Comparison of ENCODE assay signal across 10 mouse cellular contexts in genomic region chr7:34319957-34320356, GRCm38 (mm10). TPM values are rescaled to one million over a fixed set of nuclear protein-coding genes. Genes with fewer than 3 reads are reported as not detected.
DNase-seq lines count a peak whose midpoint lies in the region; ATAC-seq and TF ChIP-seq lines count a peak whose summit lies in the region.
"Had no signal": no experiment of that assay in that cellular context is flagged by ENCODE, and none has a peak within 500 bp of the region (broad histone marks: within the 10 kb centered on the region; RNA-seq: fewer than 3 reads in every experiment).

No protein-coding gene starts in this region.

- no peaks in the 10 kb centered on the region for H3K4me1 ChIP-seq in forebrain, postnatal 0 days (ENCODE audit: insufficient read depth)
- no peaks in the 10 kb centered on the region for H3K4me1 ChIP-seq in forebrain, embryonic 16.5 days (replicated peaks; ENCODE audit: control insufficient read depth, insufficient read depth, low read length)
- H3K4me1 ChIP-seq in midbrain, embryonic 14.5 days (ENCODE audit: control insufficient read depth, insufficient read depth, low read length): no peaks in the 10 kb centered on the region
- H3K4me1 ChIP-seq: embryonic facial prominence, embryonic 12.5 days had no signal

- DNase-seq in forebrain, postnatal 0 days: peak; percentile 12
- DNase-seq in ovary, adult 18-20 months (ENCODE audit: low spot score): peak; percentile 71
- no peak for DNase-seq in ovary, postnatal 10 days (ENCODE audit: low spot score)
- DNase-seq in heart, adult 8-10 months (ENCODE audit: low spot score): peak; percentile 43
- DNase-seq in left cerebral cortex, adult 8-10 months (ENCODE audit: low spot score in 2 of 2): peak; percentile 32 to 76
- no peak for DNase-seq in urinary bladder, postnatal 10 days (ENCODE audit: low spot score)
- no peak for DNase-seq in midbrain, embryonic 14.5 days

- H3K27ac ChIP-seq in forebrain, postnatal 0 days (ENCODE audit: low read depth, low read length): no peak overlapping the region
- H3K27ac ChIP-seq in forebrain, embryonic 16.5 days (ENCODE audit: low read length): no peak overlapping the region
- H3K27ac ChIP-seq in midbrain, embryonic 14.5 days (replicated peaks; ENCODE audit: low read depth, low read length): no peak overlapping the region
- H3K27ac ChIP-seq: embryonic facial prominence, embryonic 12.5 days; limb, embryonic 15.5 days had no signal

- WGBS in forebrain, postnatal 0 days: 29% methylated on average over 3 of the region's 3 CpGs
- WGBS in forebrain, embryonic 16.5 days: 23% methylated on average over 3 of the region's 3 CpGs
- 37% methylated on average over 3 of the region's 3 CpGs for WGBS in midbrain, embryonic 14.5 days

- H3K9ac ChIP-seq in forebrain, postnatal 0 days: no peak overlapping the region
- H3K9ac ChIP-seq in forebrain, embryonic 16.5 days (replicated peaks; ENCODE audit: low read depth, low read length): no peak overlapping the region
- H3K9ac ChIP-seq in midbrain, embryonic 14.5 days (replicated peaks; ENCODE audit: low read length): no peak overlapping the region
- H3K9ac ChIP-seq: embryonic facial prominence, embryonic 12.5 days; limb, embryonic 15.5 days had no signal

- no peaks in the 10 kb centered on the region for H3K9me3 ChIP-seq in forebrain, postnatal 0 days (ENCODE audit: low read length)
- H3K9me3 ChIP-seq in forebrain, embryonic 16.5 days (ENCODE audit: control insufficient read depth, low read length): no peaks in the 10 kb centered on the region
- no peaks in the 10 kb centered on the region for H3K9me3 ChIP-seq in midbrain, embryonic 14.5 days (ENCODE audit: control insufficient read depth, low read length)

- H3K27me3 ChIP-seq in forebrain, postnatal 0 days (ENCODE audit: insufficient read depth, low read length): no peaks in the 10 kb centered on the region
- H3K27me3 ChIP-seq in forebrain, embryonic 16.5 days (replicated peaks; ENCODE audit: control insufficient read depth, insufficient read depth, low read length): no peaks in the 10 kb centered on the region
- H3K27me3 ChIP-seq in midbrain, embryonic 14.5 days (ENCODE audit: control insufficient read depth, insufficient read depth, low read length): no peaks in the 10 kb centered on the region
- H3K27me3 ChIP-seq: embryonic facial prominence, embryonic 12.5 days; limb, embryonic 15.5 days had no signal

- H3K4me3 ChIP-seq in forebrain, postnatal 0 days (ENCODE audit: low read depth, low read length): no peak overlapping the region
- no peak overlapping the region for H3K4me3 ChIP-seq in forebrain, embryonic 16.5 days (replicated peaks; ENCODE audit: low read length)
- no peak overlapping the region for H3K4me3 ChIP-seq in midbrain, embryonic 14.5 days (replicated peaks; ENCODE audit: low read depth, low read length)
- H3K4me3 ChIP-seq: embryonic facial prominence, embryonic 12.5 days; limb, embryonic 15.5 days had no signal

- no peak overlapping the region for H3K4me2 ChIP-seq in forebrain, postnatal 0 days (ENCODE audit: low read depth)
- no peak overlapping the region for H3K4me2 ChIP-seq in forebrain, embryonic 16.5 days (ENCODE audit: low read length)
- no peak overlapping the region for H3K4me2 ChIP-seq in midbrain, embryonic 14.5 days (ENCODE audit: low read length)
- H3K4me2 ChIP-seq: embryonic facial prominence, embryonic 12.5 days; limb, embryonic 15.5 days had no signal

- no peak for TF ChIP-seq CTCF in forebrain, postnatal 0 days (IDR thresholded peaks at IDR 0.05; ENCODE audit: low read depth)

- no peaks in the 10 kb centered on the region for H3K36me3 ChIP-seq in forebrain, postnatal 0 days (ENCODE audit: insufficient read depth)
- no peaks in the 10 kb centered on the region for H3K36me3 ChIP-seq in forebrain, embryonic 16.5 days (ENCODE audit: control insufficient read depth, insufficient read depth)
- no peaks in the 10 kb centered on the region for H3K36me3 ChIP-seq in midbrain, embryonic 14.5 days (ENCODE audit: control insufficient read depth, insufficient read depth, low read length)
- H3K36me3 ChIP-seq: embryonic facial prominence, embryonic 12.5 days; limb, embryonic 15.5 days had no signal

- ATAC-seq in forebrain, postnatal 0 days: peak; percentile 57; the same call in 1 of the 2 replicates
- no peak for ATAC-seq in forebrain, embryonic 16.5 days
- no peak for ATAC-seq in midbrain, embryonic 14.5 days (ENCODE audit: low FRiP score, low TSS enrichment)

RNA-seq across cellular contexts. Expression of gene 4931406P16Rik, which starts 6.6 kb away (rescaled TPM):
- 48.5 and 55.7 TPM in 2 replicates for total RNA-seq in forebrain, postnatal 0 days (2014; rRNA removed)
- 18.4 and 21.3 TPM in 2 replicates for polyA plus RNA-seq in forebrain, postnatal 0 days (2015; fragmentation: Nextera tagmentation; extraction: Ambion mirVana)
- 28.2 and 31.5 TPM in 2 replicates for polyA plus RNA-seq in forebrain, embryonic 16.5 days (2015; fragmentation: Nextera tagmentation; extraction: Ambion mirVana)
- 10 to 100 TPM; 38.7 to 43.4 (median 41.0) TPM for total RNA-seq in heart, adult 8-10 months (2022)
- 10 to 100 TPM; 40.1 to 47.7 (median 41.2) TPM for total RNA-seq in left cerebral cortex, adult 8-10 months (2022)
- 36.7 and 40.6 TPM in 2 replicates for polyA plus RNA-seq in midbrain, embryonic 14.5 days (2014; fragmentation: Nextera tagmentation; extraction: Ambion mirVana)

Comparison
In these comparisons a context has a peak if more than half of its experiments do, and no peak if none do; other contexts are left out.
1. DNase-seq: peak in forebrain, postnatal 0 days (single experiment), ovary, adult 18-20 months (single experiment), heart, adult 8-10 months (single experiment) and left cerebral cortex, adult 8-10 months (2 of 2); none in ovary, postnatal 10 days (single experiment), urinary bladder, postnatal 10 days (single experiment) and midbrain, embryonic 14.5 days (single experiment).